Mouse (Mus musculus) spleen, adult 2 months (tissue): ENCODE data around the gene Adamts9.

ENCODE experiments used
- CTCF ChIP-seq: fragments of 200-500 bp; IDR thresholded peaks from 2 replicates; pipeline ENCODE4 v1.5.1; 2011; ENCODE audit warnings: mild to moderate bottlenecking, inconsistent platforms; ENCODE audit not compliant: insufficient read depth, insufficient read length, insufficient replicate concordance; ENCODE audit errors: extremely low read depth
- POLR2A ChIP-seq: fragments of 200-500 bp; IDR thresholded peaks from 2 replicates; pipeline ENCODE4 v1.6.1; 2011; ENCODE audit warnings: low read depth, low read length, inconsistent platforms

DNA sequence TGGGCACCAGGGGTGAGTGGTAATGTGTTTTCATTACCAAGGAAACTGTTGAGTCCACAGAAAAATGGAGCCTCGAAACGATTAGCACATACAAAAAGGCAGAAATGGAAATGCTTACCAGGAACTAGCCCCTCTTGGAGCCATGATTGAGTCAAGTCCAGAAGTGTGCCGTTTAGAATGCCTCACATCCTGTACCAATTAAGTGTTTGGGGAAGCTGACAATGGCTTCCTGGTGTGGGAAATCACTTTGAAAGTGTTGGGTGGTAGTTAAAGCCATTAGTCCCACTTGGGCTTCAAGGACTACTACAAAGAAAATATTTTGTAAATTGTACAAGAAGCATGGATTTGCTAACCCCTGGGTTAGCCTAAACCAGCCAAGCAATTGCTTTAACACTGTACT, 180.9 kb downstream of the Adamts9 start:
- TF ChIP-seq POLR2A (no peak), CTCF (no peak)
